Mouse (Mus musculus): ENCODE results near the gene Gm45902. TPM values are rescaled to one million over a fixed set of nuclear protein-coding genes. Genes with fewer than 3 reads are reported as not detected.
A peak's percentile ranks its signal among the peaks of the same experiment; 100 is the strongest.

Gene Gm45902
- 7.3 and 8.1 TPM in 2 replicates for total RNA-seq (2014; fragmentation: Nextera tagmentation)
- 11.1 and 13.0 TPM in 2 replicates for total RNA-seq (2017)

DNA sequence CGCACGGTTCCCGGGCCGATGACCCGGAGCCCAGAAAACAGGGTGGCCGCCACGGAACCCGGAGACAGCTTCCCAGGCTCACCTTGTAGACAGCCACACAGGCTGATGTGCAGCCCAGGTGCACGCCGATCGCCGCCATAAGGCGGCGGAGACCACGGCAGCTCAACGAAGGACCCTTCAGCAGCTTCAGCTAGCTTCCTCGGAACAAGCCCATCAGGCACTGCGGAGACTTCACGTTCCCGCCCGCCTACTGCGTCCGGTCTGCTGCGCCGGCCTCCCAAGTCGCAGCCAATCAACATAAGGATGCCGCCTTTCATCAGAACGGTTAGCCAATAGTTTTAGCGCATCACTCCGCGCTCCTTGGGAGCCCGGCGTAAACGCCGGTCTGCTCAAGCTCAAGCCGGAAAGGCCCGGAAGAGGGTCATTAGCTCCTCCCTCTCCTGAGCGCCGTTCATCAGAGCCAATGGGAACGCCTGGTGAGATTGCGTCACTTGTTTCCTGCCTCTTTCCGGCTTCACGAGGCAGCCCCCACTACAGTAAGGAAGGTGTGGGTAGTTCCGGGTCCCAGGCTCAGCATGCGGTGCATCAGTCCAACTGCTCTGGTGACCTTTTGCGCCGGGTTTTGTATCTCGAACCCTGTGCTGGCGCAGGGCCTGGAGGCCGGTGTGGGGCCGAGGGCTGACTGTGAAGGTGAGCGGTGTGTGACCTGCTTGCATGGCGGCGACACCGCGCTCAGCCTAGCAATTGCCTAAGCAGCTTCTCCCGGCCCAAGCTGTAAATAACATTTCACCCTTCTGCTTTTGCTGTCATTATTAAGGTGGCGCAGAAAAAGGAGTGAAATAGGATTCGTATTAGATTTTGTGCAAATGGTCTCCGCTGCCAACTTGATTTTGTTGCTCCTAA lies at the start of gene Gm45902, which contains the start of the genes Hspa14 and Cdnf:
TSS of gene Gm45902 (minus strand) at position 239 of the 903 bp plus-strand sequence.
TSS of gene Hspa14 (minus strand) at position 263 of the 903 bp plus-strand sequence.
TSS of gene Cdnf (plus strand) at position 479 of the 903 bp plus-strand sequence.
- peak; percentile 96 for ATAC-seq (replicated peaks; ENCODE audit: low FRiP score, low TSS enrichment, poor library complexity, severe bottlenecking)

DNA sequence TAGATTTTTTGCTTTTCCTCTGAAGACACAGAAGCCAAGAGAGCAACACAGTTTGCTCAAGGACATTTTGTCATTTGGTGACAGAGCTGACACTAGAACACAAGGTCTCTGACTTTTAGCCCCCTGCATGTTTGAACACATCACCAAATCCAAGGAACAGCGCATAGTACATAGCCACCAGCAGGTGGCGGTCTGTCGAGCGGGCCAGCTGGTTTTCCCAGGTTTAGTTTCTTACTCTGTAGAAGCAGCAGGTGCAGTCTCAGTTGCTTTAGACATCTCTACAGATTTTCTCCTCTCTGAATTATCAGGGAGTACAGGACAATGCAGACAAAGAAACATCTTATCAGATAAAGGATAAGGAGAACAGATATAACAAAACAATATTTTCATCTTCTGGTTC lies 34.0 kb upstream of the Gm45902 start:
- peak; percentile 77 for ATAC-seq (replicated peaks; ENCODE audit: low FRiP score, low TSS enrichment, poor library complexity, severe bottlenecking)

DNA sequence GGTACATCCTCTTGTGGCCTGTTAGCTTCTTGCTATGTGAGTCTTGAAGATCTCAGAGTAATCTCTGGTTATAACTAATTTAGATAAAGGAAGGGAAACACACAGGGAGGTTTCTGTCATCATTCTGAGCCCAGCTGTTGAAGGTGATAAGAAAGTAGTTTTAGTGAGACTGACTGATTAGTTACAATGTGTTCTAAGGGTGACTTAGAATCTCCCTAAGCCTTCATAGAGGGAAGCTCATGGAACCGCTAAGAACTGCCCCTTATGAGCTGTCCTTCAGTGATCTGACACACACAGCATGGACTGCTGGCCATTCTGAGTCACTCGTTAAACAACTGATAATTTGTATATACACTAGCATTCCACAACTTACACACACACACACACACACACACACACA lies 33.5 kb upstream of the Gm45902 start:
- peak; percentile 83 for ATAC-seq (replicated peaks; ENCODE audit: low FRiP score, low TSS enrichment, poor library complexity, severe bottlenecking)

DNA sequence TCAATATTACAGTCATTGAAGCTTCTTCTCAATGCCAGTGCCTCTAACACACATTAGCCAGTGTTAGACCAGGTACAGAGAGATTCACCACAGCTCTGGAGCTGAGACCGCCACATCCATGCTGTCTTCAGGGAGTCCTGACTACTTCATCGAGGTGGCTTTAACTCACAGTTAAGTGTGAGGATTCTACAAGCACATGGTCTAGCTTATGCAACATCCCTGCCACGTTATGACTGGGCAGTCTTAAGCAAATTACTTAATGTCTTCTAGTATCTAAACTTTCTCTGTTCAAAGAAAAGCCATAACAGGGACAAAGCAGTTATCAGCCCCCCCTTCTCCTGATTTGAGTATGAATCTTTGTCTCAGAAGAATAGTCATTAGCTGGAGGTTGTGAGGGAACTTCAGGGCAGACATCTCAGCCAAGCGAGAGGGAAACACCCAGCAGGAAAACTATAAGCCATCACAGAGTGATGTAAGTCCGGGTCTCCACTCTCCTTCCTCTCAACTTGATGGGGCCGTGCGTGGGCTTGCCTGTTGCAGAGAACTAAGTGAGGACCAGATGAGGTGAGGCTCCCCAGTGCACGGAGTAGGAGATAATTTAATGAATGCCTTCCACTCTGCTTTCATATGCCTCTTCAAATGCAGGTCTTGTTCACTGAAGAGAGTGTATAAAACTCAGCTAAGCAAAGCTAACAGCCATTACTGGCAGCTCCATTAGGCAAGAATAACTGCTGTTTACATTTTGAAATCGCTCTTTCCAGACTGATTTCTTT lies 28.9 kb upstream of the Gm45902 start:
- ATAC-seq (replicated peaks; ENCODE audit: low FRiP score, low TSS enrichment, poor library complexity, severe bottlenecking) = no peak

DNA sequence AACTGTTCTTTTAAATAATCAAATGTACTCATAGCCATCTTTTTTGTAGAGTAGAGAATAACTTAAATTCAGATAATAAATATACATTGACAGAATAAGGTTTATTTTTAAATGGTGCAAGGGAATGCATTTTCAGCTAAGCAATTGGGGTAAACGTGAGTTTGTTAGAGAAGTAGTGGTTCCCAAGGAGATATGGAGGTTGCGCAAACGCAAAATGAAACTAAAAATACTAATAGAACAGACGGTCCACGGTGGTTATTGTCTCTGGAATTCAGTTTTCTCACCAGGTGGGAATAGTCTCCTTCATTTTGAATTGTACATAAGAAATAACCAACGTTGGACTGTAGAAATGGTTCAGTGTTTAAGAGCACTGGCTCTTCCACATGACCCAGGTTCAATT lies 13.7 kb upstream of the Gm45902 start:
- no peak for ATAC-seq (replicated peaks; ENCODE audit: low FRiP score, low TSS enrichment, poor library complexity, severe bottlenecking)

DNA sequence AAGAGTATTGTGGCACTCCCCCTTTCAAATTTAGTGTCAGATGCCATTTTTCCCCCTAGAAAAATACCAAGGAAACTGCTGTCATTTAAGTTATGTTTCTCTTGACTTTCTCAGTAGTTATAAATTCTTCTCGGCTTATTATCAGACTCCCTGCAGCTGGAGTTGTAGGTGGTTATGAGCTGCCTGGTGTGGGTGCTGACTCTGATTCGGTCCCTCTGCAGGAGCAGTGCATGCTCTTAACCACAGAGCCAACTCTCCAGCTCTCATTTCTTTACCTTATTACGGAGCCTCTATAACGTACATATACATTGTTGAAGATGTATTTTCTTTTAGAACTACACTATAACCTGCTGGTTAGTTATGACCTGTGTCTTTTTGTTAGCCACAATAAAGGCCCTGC lies 10.0 kb upstream of the Gm45902 start:
- ATAC-seq (replicated peaks; ENCODE audit: low FRiP score, low TSS enrichment, poor library complexity, severe bottlenecking) = peak; percentile 68; the same call in 1 of the 2 replicates

DNA sequence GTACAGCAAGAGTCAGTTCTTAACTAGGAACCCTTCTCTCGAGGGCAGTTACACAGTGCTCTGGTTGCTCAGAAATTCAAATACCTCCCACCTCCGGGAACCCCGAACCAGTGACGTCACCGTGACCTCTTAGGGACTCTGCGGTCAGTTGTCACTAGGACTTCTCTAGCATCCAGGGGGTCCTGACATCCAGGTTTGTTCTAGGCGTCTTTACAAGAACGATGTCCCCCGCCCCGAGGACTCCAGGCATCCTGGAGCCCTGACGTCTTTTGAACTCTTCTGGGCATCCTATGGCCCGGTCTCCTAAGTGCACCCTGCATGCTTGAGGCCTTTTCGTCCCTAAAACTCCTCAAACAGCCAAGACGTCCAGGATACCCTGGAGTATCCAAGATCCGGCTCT lies 514 bp downstream of the Gm45902 start:
- ATAC-seq (replicated peaks; ENCODE audit: low FRiP score, low TSS enrichment, poor library complexity, severe bottlenecking) = peak; percentile 28

DNA sequence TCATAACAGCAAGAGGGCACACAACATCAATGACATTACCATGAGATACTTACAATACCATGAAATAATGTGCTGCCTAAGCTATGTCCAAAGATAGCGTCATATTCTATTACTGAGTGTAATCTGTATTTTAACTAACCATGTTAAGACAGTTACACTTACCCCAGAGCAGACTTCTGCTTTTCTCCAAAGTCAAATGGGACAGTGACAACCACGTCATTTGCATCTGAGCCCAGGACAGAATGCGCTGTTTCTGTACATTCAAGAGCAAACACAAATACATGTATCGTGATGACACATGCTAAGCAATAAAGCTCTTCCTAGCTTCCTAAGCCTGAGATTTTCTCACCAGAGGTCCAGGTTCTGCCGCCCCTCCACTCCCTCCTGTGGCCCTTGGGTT lies 11.7 kb downstream of the Gm45902 start:
- no peak for ATAC-seq (replicated peaks; ENCODE audit: low FRiP score, low TSS enrichment, poor library complexity, severe bottlenecking)

DNA sequence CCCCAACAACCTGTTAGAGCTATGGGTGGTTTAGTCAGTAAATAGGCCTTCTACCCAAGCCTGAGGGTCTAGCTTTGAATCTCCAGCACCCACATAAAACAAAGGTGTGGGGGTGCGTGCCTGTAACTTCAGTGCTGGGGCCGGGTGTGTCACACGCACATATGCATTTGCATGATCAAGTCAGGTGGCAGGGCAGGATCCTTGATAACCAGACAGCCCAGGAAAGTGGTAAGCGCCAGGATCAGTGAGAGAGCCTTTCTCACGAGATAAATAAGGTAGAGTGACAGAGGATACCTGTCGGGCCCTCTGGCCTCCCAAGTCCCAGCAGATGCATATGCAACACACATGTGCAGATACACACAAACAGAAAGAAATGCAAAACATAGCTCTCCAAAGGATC lies 13.0 kb downstream of the Gm45902 start:
- ATAC-seq (replicated peaks; ENCODE audit: low FRiP score, low TSS enrichment, poor library complexity, severe bottlenecking) = no peak

DNA sequence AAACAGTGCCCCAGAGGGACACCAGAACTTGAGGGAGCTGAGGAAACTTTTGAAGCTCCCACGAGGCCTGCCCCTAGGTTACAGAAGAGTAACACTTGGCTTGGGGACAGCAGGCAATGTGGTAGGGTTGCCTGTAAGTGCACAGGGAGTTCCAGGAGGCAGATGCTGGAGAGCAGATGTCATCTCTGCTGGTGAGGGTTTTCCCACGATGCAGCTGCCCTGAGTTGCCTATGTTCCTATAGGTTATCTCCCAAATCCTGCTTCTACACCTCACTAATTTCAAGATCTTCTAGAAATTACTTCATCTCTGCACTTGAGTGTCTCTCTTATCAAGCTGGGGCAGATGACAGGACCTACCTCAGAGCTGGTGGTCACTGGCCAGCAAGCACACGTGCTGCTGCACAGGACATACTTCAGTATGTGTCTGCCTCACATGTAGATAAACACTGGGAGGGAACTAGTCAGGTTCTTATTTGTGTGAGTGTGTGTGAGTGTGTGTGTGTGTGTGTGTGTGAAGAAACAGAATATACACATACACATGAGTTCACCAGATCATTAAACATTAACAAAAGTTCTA lies 18.7 kb downstream of the Gm45902 start:
- ATAC-seq (replicated peaks; ENCODE audit: low FRiP score, low TSS enrichment, poor library complexity, severe bottlenecking) = peak; percentile 90

DNA sequence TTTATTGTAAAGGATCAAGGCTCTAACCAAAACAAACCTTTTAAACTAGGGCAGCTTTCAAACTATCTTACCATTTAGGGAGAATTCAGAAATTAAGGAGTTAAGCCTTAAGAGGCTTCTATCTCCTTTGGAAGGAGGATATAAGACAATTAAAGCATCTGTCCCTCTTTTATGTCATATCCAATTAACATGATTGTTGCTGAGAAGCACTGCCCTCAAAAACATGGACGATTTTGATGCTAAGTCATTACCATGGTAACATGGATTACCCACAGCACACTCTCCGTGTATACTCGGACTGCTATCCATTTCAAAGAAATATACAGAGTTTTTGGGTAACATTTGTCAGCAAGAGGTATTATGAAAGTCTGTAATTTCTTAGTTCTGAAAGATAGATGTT lies 22.8 kb downstream of the Gm45902 start:
- no peak for ATAC-seq (replicated peaks; ENCODE audit: low FRiP score, low TSS enrichment, poor library complexity, severe bottlenecking)

DNA sequence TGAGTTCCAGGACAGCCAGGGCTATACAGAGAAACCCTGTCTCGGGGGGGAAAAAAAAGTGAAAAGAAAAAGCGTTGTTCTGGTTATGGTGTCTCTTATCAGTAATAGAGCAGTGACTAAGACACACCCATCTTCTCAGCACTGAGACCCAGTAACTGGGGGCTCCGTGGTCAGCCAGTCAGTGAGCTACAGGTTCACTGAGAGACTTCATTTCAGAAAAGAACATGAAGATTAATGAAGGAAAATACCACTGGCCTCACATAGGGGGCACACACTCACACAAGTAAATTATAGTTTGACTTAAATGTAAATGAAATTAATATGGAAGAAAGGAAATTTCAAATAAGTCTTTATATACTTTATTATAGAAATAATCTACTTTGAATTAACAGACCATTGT lies 32.4 kb downstream of the Gm45902 start:
- peak; percentile 91 for ATAC-seq (replicated peaks; ENCODE audit: low FRiP score, low TSS enrichment, poor library complexity, severe bottlenecking)

DNA sequence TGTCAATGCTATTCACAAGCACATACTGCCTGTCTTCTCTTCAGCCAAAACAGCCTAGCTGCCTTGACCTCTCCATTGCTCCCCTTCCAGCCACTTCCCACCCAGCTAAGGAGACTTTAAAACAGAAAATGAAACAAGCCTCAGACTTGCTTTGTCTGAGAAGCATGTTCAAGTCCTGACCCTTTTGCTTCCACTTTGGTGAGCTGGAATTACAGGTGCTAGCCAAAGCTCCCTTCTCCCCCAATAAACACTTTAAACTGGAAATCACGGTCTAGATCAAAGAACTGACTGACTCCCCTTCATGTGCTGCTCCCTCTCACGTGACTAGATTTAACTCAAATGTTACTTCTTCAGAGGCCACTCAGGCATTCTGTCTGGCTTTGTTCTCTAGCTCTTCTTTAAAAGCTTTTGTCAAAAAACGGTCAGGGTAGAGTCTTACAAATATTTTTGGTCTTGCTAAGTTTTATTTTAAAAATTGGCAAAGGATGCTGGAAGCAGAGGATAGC lies 36.8 kb downstream of the Gm45902 start:
- no peak for ATAC-seq (replicated peaks; ENCODE audit: low FRiP score, low TSS enrichment, poor library complexity, severe bottlenecking)

DNA sequence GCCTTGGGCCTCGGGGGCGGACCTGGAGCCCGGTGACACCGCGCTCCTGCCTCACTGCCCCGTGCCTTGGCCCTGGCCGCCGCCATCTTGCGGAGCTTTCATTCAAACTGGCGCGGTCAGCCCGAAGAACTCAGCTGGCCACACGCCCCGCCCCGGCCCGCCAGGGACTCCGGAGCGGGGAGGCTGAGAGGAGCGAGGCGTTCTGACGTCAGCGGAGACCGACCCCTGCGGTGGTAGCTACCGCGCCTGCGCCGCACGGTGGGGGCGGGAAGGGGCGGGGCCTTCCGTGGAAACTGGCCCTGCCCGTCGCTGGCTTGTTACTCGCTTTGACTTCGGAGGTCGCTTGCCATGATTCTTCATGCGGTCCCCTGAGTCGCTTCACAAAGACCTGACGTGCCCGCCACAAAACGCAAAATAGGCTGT lies 37.7 kb downstream of the Gm45902 start, which contains the start of gene Suv39h2:
TSS of gene Suv39h2 (minus strand) at position 171 of the 423 bp plus-strand sequence.
- ATAC-seq (replicated peaks; ENCODE audit: low FRiP score, low TSS enrichment, poor library complexity, severe bottlenecking) = peak; percentile 96

DNA sequence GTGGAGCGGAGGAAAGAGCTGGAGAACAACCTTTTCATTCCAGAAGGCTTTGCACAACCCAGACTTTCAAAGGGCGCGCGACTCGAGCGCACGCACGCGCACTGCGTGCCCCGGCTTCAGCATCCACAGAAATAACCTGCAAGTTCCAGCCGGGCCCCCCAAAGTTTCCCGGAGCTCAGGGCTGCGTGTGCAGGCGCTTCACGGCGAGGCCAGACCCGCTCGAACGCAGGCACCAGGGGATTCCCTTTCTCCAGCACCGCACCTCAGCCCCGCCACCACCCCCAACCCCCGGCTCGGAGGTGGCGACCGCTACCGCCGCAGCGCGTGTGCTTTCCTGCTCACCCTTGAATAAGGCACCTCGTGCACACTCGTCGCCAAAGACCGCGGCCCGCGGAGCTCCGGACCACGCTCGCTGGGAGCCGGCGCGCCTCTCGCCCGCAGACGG lies 38.2 kb downstream of the Gm45902 start:
- ATAC-seq (replicated peaks; ENCODE audit: low FRiP score, low TSS enrichment, poor library complexity, severe bottlenecking) = peak; percentile 58

DNA sequence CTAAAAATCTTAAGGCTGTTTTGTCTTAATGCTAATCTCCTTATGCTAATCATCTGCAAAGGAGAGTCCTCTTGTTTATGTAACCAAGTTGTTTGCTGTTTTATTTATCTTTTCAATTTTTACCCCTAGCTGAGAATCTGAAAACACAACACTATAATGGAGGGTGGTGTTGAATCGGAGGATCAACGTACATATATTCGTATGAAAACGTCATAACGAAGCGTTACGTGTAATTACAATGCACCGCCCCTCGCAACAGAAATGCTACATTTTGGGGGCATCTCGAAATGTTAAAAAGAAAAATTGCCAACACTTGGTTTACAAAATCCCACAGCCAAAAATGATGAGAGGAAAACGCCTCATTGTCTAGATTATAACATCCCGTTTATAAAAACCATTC lies 38.7 kb downstream of the Gm45902 start:
- peak; percentile 68 for ATAC-seq (replicated peaks; ENCODE audit: low FRiP score, low TSS enrichment, poor library complexity, severe bottlenecking)

DNA sequence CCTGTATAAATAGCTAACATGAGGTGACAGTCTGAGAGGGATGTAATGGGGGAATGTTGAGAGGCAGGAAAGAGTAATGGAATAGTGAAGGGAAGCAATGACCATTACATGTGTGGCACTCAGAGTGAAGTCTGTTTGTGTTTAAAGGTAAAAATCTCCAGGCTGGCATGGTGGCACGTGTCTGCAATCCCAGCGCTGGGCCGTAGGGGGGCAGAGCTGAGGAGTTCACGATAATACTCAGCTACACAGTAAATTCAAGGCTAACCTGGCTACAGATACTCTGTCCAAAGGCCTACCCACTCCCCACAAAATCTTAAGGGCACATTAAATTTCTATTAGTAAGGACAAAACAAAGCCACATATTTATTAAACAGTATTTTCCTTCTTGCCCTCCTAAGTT lies 56.0 kb downstream of the Gm45902 start:
- peak; percentile 73 for ATAC-seq (replicated peaks; ENCODE audit: low FRiP score, low TSS enrichment, poor library complexity, severe bottlenecking)
